In genomic region chr11:60293683-60294629, GRCm38 (mm10) we compare ENCODE assay signal across 8 mouse cellular contexts. TPM values are rescaled to one million over a fixed set of nuclear protein-coding genes. Genes with fewer than 3 reads are reported as not detected.
DNase-seq lines count a peak whose midpoint lies in the region; ATAC-seq and TF ChIP-seq lines count a peak whose summit lies in the region.
"Had no signal": no experiment of that assay in that cellular context is flagged by ENCODE, and none has a peak within 500 bp of the region (broad histone marks: within the 10 kb centered on the region; RNA-seq: fewer than 3 reads in every experiment).

No protein-coding gene starts in this region.

- no peak for TF ChIP-seq CTCF in stomach, postnatal 0 days (IDR thresholded peaks at IDR 0.05; ENCODE audit: low read depth)

- H3K4me2 ChIP-seq in forebrain, embryonic 13.5 days, result peak overlapping the region; percentile 27
- peak overlapping the region; percentile 68 for H3K4me2 ChIP-seq in liver, embryonic 12.5 days
- no peak overlapping the region for H3K4me2 ChIP-seq in stomach, postnatal 0 days (replicated peaks; ENCODE audit: low read depth)

- ATAC-seq in forebrain, embryonic 13.5 days, result peak; percentile 88
- ATAC-seq in liver, embryonic 12.5 days, result peak; percentile 19
- no peak for ATAC-seq in stomach, postnatal 0 days (ENCODE audit: low FRiP score, low TSS enrichment)

- no peak for TF ChIP-seq EP300 in stomach, postnatal 0 days (optimal IDR thresholded peaks at IDR 0.05)

- peak overlapping the region; percentile 2; the same call in 1 of the 2 replicates for H3K9ac ChIP-seq in forebrain, embryonic 13.5 days
- H3K9ac ChIP-seq in liver, embryonic 12.5 days, result peak overlapping the region; percentile 60
- no peak overlapping the region for H3K9ac ChIP-seq in stomach, postnatal 0 days (ENCODE audit: low read length)

- no peaks in the 10 kb centered on the region for H3K9me3 ChIP-seq in forebrain, embryonic 13.5 days (replicated peaks)
- H3K9me3 ChIP-seq in liver, embryonic 12.5 days (replicated peaks), result no peaks in the 10 kb centered on the region
- H3K9me3 ChIP-seq in stomach, postnatal 0 days (ENCODE audit: control insufficient read depth, low read length), result no peaks in the 10 kb centered on the region

- peak overlapping the region; percentile 95 for H3K27ac ChIP-seq in forebrain, embryonic 13.5 days
- H3K27ac ChIP-seq in liver, embryonic 12.5 days, result peak overlapping the region; percentile 92
- peak overlapping the region; percentile 41; the same call in 1 of the 2 replicates for H3K27ac ChIP-seq in stomach, postnatal 0 days (replicated peaks)

- H3K27me3 ChIP-seq in forebrain, embryonic 13.5 days, result no peaks in the 10 kb centered on the region
- H3K27me3 ChIP-seq in liver, embryonic 12.5 days (replicated peaks), result no peaks in the 10 kb centered on the region
- H3K27me3 ChIP-seq in stomach, postnatal 0 days (ENCODE audit: control insufficient read depth, insufficient read depth, low read length), result no peaks in the 10 kb centered on the region

- DNase-seq in right cerebral cortex, adult 18-20 months, result peak; percentile 54
- DNase-seq in right cerebral cortex, postnatal 25 days, result no peak
- no peak for DNase-seq in stomach, postnatal 0 days (ENCODE audit: low spot score)
- DNase-seq in cerebellum, adult 11 months, result no peak
- no peak for DNase-seq in thymus, adult 18-20 months
- DNase-seq: kidney, adult 8-10 months had no signal

- peaks cover 66% of the 10 kb centered on the region for H3K4me1 ChIP-seq in forebrain, embryonic 13.5 days
- H3K4me1 ChIP-seq in liver, embryonic 12.5 days, result peaks cover 48% of the 10 kb centered on the region
- peaks cover 5% of the 10 kb centered on the region; the same call in 1 of the 2 replicates for H3K4me1 ChIP-seq in stomach, postnatal 0 days (replicated peaks; ENCODE audit: control insufficient read depth, insufficient read depth)

- whole genome bisulfite sequencing in forebrain, embryonic 13.5 days, result 24% methylated on average over 6 of the region's 6 CpGs
- WGBS in liver, embryonic 12.5 days (ENCODE audit: insufficient replicate concordance), result 68% methylated on average over 6 of the region's 6 CpGs
- 63% methylated on average over 6 of the region's 6 CpGs for WGBS in stomach, postnatal 0 days

- no peak overlapping the region for H3K4me3 ChIP-seq in forebrain, embryonic 13.5 days
- peak overlapping the region; percentile 31 for H3K4me3 ChIP-seq in liver, embryonic 12.5 days
- H3K4me3 ChIP-seq in stomach, postnatal 0 days (ENCODE audit: low read depth, low read length), result no peak overlapping the region

- no peaks in the 10 kb centered on the region for H3K36me3 ChIP-seq in forebrain, embryonic 13.5 days (ENCODE audit: poor library complexity, severe bottlenecking)
- H3K36me3 ChIP-seq in liver, embryonic 12.5 days, result no peaks in the 10 kb centered on the region
- H3K36me3 ChIP-seq in stomach, postnatal 0 days (ENCODE audit: control insufficient read depth, insufficient read depth, low read length), result no peaks in the 10 kb centered on the region

RNA-seq across cellular contexts. Expression of gene Tom1l2, which starts 58.7 kb away (rescaled TPM):
- 29.7 and 35.3 TPM in 2 replicates for polyA plus RNA-seq in forebrain, embryonic 13.5 days (2015; fragmentation: Nextera tagmentation; extraction: Ambion mirVana)
- 8.7 and 9.6 TPM in 2 replicates for polyA plus RNA-seq in liver, embryonic 12.5 days (2016; fragmentation: Nextera tagmentation; extraction: Ambion mirVana)
- 15.9 and 19.4 TPM in 2 replicates for polyA plus RNA-seq in stomach, postnatal 0 days (2015; fragmentation: Nextera tagmentation; extraction: Ambion mirVana)

RNA-seq across cellular contexts. Expression of gene Drc3, which starts 59.2 kb away (rescaled TPM):
- polyA plus RNA-seq in forebrain, embryonic 13.5 days (2015; fragmentation: Nextera tagmentation; extraction: Ambion mirVana), result 3.1 and 5.8 TPM in 2 replicates
- polyA plus RNA-seq in liver, embryonic 12.5 days (2016; fragmentation: Nextera tagmentation; extraction: Ambion mirVana), result 0.49 and 0.53 TPM in 2 replicates
- 0.69 and 0.93 TPM in 2 replicates for polyA plus RNA-seq in stomach, postnatal 0 days (2015; fragmentation: Nextera tagmentation; extraction: Ambion mirVana)

Comparison
In these comparisons a context has a peak if more than half of its experiments do, and no peak if none do; other contexts are left out.
1. H3K27ac ChIP-seq: peak in every context shown above with its lines; median percentile 95 in forebrain, embryonic 13.5 days; 92 in liver, embryonic 12.5 days; 41 in stomach, postnatal 0 days.